Mouse (Mus musculus): ENCODE results near the gene H3f3a. TPM values are rescaled to one million over a fixed set of nuclear protein-coding genes. Genes with fewer than 3 reads are reported as not detected.

Gene H3f3a
- polyA plus RNA-seq, 1 experiment: 597 TPM

DNA sequence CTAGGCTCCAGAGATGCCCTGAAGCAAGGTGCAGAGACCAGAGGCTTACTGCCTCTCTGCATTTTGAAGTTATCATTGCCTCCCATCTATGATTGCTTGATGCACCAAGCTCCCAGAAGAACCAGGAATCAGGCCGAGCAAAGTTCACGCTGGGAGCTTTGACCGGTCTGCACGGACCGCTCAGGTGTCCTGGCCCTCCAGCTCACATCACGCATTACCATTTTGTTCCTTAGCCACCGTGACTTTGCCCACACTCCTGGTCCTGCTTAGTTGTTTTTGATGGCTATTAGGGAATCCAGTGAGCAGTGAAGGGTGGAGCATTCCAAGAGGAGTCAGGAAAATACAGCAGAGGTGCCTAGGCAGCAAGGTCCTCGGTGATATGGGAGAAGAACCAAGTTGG lies 33.5 kb downstream of the H3f3a start:
- TF ChIP-seq USF1 (IDR thresholded peaks at IDR 0.05; ENCODE audit: low read depth) (no peak), POLR2AphosphoS2 (IDR thresholded peaks at IDR 0.05; ENCODE audit: insufficient read length, low read depth) (no peak), MAX (IDR thresholded peaks at IDR 0.05; ENCODE audit: low read depth) (no peak), SRF (IDR thresholded peaks at IDR 0.05; ENCODE audit: control insufficient read depth, insufficient read length, low read depth) (no peak), MYOD1 (IDR thresholded peaks at IDR 0.05; ENCODE audit: control insufficient read depth in 1 of 3, insufficient read length in 2 of 3, low read depth in 2 of 3) (no peak), TCF3 (IDR thresholded peaks at IDR 0.05; ENCODE audit: insufficient read length, low read depth) (no peak), POLR2A (IDR thresholded peaks at IDR 0.05; ENCODE audit: insufficient read length, low read depth) (no peak), E2F4 (IDR thresholded peaks at IDR 0.05; ENCODE audit: insufficient read depth) (no peak), MYOG (IDR thresholded peaks at IDR 0.05; ENCODE audit: control insufficient read depth in 1 of 3, insufficient read depth in 1 of 3, insufficient read length in 2 of 3, low read depth in 2 of 3) (no peak)
- no peak overlapping the region for H3ac ChIP-seq (ENCODE audit: control insufficient read depth, insufficient read length)
- H3K79me2 ChIP-seq (ENCODE audit: control insufficient read depth, insufficient read depth): no peaks in the 10 kb centered on the region
- no peaks in the 10 kb centered on the region for H3K27me3 ChIP-seq (ENCODE audit: control insufficient read depth, insufficient read depth, insufficient read length)
- no peak overlapping the region for H3K4me3 ChIP-seq
- no peak overlapping the region for H3K4me2 ChIP-seq (ENCODE audit: low read depth)
- no peaks in the 10 kb centered on the region for H3K36me3 ChIP-seq (ENCODE audit: control insufficient read depth, insufficient read depth)

DNA sequence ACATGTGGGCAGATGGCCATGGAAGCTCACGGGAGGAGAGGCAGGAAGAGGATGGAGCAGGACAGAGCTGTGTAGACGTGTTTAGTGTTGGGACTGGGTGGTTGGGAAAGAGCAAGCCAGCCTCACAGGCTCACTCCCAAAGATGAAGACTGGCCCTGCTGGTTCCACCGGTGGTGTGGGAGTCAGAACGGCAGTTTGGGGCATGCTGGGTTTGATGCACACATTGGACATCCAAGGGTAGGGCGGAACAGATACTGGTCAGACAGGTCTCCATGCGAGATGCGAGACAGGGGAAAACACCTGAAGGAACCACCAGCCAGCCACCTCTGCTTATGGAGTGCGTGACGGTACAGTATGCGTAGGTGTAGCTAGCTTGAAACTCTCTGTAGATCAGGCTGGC lies 34.8 kb downstream of the H3f3a start:
- no peak for TF ChIP-seq MYOG (IDR thresholded peaks at IDR 0.05; ENCODE audit: control insufficient read depth in 1 of 3, insufficient read depth in 1 of 3, insufficient read length in 2 of 3, low read depth in 2 of 3)
- no peak for TF ChIP-seq POLR2A (IDR thresholded peaks at IDR 0.05; ENCODE audit: insufficient read length, low read depth)
- no peak for TF ChIP-seq CEBPB (IDR thresholded peaks at IDR 0.05; ENCODE audit: insufficient read depth, poor library complexity, severe bottlenecking)
- TF ChIP-seq MYOD1 (IDR thresholded peaks at IDR 0.05; ENCODE audit: control insufficient read depth in 1 of 3, insufficient read length in 2 of 3, low read depth in 2 of 3): no peak
- no peak for TF ChIP-seq MAX (IDR thresholded peaks at IDR 0.05; ENCODE audit: low read depth)
- TF ChIP-seq TCF3 (IDR thresholded peaks at IDR 0.05; ENCODE audit: insufficient read length, low read depth): no peak
- TF ChIP-seq SRF (IDR thresholded peaks at IDR 0.05; ENCODE audit: control insufficient read depth, insufficient read length, low read depth): no peak
- TF ChIP-seq USF1 (IDR thresholded peaks at IDR 0.05; ENCODE audit: low read depth): no peak
- TF ChIP-seq TCF12 (IDR thresholded peaks at IDR 0.05; ENCODE audit: insufficient read depth, poor library complexity, severe bottlenecking): no peak
- TF ChIP-seq POLR2AphosphoS2 (IDR thresholded peaks at IDR 0.05; ENCODE audit: insufficient read length, low read depth): no peak
- no peak for TF ChIP-seq E2F4 (IDR thresholded peaks at IDR 0.05; ENCODE audit: insufficient read depth)
- no peaks in the 10 kb centered on the region for H3K27me3 ChIP-seq (ENCODE audit: control insufficient read depth, insufficient read depth, insufficient read length)
- H3K36me3 ChIP-seq (ENCODE audit: control insufficient read depth, insufficient read depth): no peaks in the 10 kb centered on the region
- no peaks in the 10 kb centered on the region for H3K79me2 ChIP-seq (ENCODE audit: control insufficient read depth, insufficient read depth)
- H3ac ChIP-seq (ENCODE audit: control insufficient read depth, insufficient read length): no peak overlapping the region
- H3K4me3 ChIP-seq: peak overlapping the region; percentile 50
- peak overlapping the region; percentile 93 for H3K4me2 ChIP-seq (ENCODE audit: low read depth)

DNA sequence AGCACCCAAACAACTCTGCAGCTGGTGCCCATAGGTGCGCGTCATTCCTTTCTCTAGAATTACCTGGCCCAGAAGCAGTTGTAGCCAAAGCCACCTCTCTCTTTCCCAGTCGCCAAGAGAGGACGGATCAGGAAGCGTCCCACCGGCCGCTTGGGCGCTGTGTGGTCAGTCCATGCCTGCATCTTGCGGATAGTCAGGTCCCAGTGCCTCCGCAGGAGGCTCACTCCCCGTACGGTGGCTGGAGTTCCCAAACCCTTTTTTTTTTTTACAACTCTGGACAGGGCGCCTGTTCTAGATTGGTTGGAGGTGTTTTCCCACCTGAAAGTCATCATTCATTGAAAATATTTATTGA lies 35.4 kb downstream of the H3f3a start:
- Histone ChIP-seq H3K4me3 (peak overlapping the region; percentile 50), H3K36me3 (ENCODE audit: control insufficient read depth, insufficient read depth) (no peaks in the 10 kb centered on the region), H3K27me3 (ENCODE audit: control insufficient read depth, insufficient read depth, insufficient read length) (no peaks in the 10 kb centered on the region), H3K4me2 (ENCODE audit: low read depth) (peak overlapping the region; percentile 93), H3K79me2 (ENCODE audit: control insufficient read depth, insufficient read depth) (no peaks in the 10 kb centered on the region), H3ac (ENCODE audit: control insufficient read depth, insufficient read length) (peak overlapping the region; percentile 25)
- TF ChIP-seq POLR2AphosphoS2 (IDR thresholded peaks at IDR 0.05; ENCODE audit: insufficient read length, low read depth): no peak
- TF ChIP-seq CEBPB (IDR thresholded peaks at IDR 0.05; ENCODE audit: insufficient read depth, poor library complexity, severe bottlenecking): no peak
- no peak for TF ChIP-seq TCF12 (IDR thresholded peaks at IDR 0.05; ENCODE audit: insufficient read depth, poor library complexity, severe bottlenecking)
- TF ChIP-seq POLR2A (IDR thresholded peaks at IDR 0.05; ENCODE audit: insufficient read length, low read depth): no peak
- TF ChIP-seq MYOG (IDR thresholded peaks at IDR 0.05; ENCODE audit: control insufficient read depth in 1 of 3, insufficient read depth in 1 of 3, insufficient read length in 2 of 3, low read depth in 2 of 3): no peak
- TF ChIP-seq REST (IDR thresholded peaks at IDR 0.05; ENCODE audit: insufficient read depth, insufficient read length): no peak
- TF ChIP-seq TCF3 (IDR thresholded peaks at IDR 0.05; ENCODE audit: insufficient read length, low read depth): no peak
- TF ChIP-seq E2F4 (IDR thresholded peaks at IDR 0.05; ENCODE audit: insufficient read depth): no peak
- TF ChIP-seq SRF (IDR thresholded peaks at IDR 0.05; ENCODE audit: control insufficient read depth, insufficient read length, low read depth): no peak
- no peak for TF ChIP-seq MAX (IDR thresholded peaks at IDR 0.05; ENCODE audit: low read depth)
- no peak for TF ChIP-seq MYOD1 (IDR thresholded peaks at IDR 0.05; ENCODE audit: control insufficient read depth in 1 of 3, insufficient read length in 2 of 3, low read depth in 2 of 3)
- TF ChIP-seq USF1 (IDR thresholded peaks at IDR 0.05; ENCODE audit: low read depth): no peak

DNA sequence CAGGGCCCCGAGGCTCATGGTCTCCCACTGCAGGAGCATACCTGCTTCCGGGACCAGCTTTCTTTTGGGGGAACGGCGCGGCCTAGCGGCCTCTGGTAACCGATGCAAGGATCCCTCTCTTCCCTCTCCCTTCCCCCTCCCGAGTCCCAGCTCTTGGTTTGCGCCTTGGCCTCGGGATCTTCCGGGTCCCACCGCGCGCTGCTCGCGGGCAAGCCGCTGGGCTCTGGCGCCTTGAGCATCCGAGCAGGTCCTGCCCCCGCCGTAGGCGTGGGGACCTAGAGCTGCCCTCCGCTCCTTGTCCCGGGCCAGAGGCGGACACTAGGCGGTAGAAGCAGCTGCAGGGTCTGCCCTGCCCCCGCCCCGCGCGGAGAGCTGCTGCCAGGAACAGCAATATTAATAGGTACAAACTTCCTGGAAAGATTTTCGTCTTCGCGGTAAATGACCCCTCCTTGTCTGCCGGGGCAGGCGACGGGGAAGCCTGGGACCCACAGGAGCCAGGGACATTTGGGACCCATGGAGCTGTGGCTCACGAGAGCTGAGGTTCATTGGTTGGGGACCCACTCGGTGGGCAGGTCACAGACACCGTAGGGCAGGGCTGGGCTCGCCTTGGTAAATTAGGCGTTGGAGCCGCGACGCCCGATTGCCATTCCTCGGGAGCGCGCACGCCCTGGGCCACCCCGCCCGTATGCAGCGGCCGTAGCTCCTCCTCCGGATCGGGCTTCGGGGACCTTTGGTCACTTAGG lies 35.9 kb downstream of the H3f3a start:
- Histone ChIP-seq H3K4me2 (ENCODE audit: low read depth) (peak overlapping the region; percentile 93), H3K4me3 (peak overlapping the region; percentile 50), H3K27me3 (ENCODE audit: control insufficient read depth, insufficient read depth, insufficient read length) (no peaks in the 10 kb centered on the region), H3K36me3 (ENCODE audit: control insufficient read depth, insufficient read depth) (no peaks in the 10 kb centered on the region), H3ac (ENCODE audit: control insufficient read depth, insufficient read length) (peak overlapping the region; percentile 25), H3K79me2 (ENCODE audit: control insufficient read depth, insufficient read depth) (no peaks in the 10 kb centered on the region)
- TF ChIP-seq TCF3 (IDR thresholded peaks at IDR 0.05; ENCODE audit: insufficient read length, low read depth) (no peak), MYOD1 (IDR thresholded peaks at IDR 0.05; ENCODE audit: control insufficient read depth in 1 of 3, insufficient read length in 2 of 3, low read depth in 2 of 3) (peak in 2 of 3 experiments; percentile 25 to 55), E2F4 (IDR thresholded peaks at IDR 0.05; ENCODE audit: insufficient read depth) (no peak), SRF (IDR thresholded peaks at IDR 0.05; ENCODE audit: control insufficient read depth, insufficient read length, low read depth) (peak; percentile 33), TCF12 (IDR thresholded peaks at IDR 0.05; ENCODE audit: insufficient read depth, poor library complexity, severe bottlenecking) (no peak), CEBPB (IDR thresholded peaks at IDR 0.05; ENCODE audit: insufficient read depth, poor library complexity, severe bottlenecking) (no peak), MYOG (IDR thresholded peaks at IDR 0.05; ENCODE audit: control insufficient read depth in 1 of 3, insufficient read depth in 1 of 3, insufficient read length in 2 of 3, low read depth in 2 of 3) (peak; percentile 2 to 68 (median 43)), MAX (IDR thresholded peaks at IDR 0.05; ENCODE audit: low read depth) (no peak), POLR2AphosphoS2 (IDR thresholded peaks at IDR 0.05; ENCODE audit: insufficient read length, low read depth) (peak; percentile 90), POLR2A (IDR thresholded peaks at IDR 0.05; ENCODE audit: insufficient read length, low read depth) (peak; percentile 95), USF1 (IDR thresholded peaks at IDR 0.05; ENCODE audit: low read depth) (no peak), REST (IDR thresholded peaks at IDR 0.05; ENCODE audit: insufficient read depth, insufficient read length) (no peak)

Data from myocyte (in vitro differentiated cells).